Mouse (Mus musculus) cerebellum, adult 2 months (tissue): ENCODE data around the gene Sfxn1. TPM values are rescaled to one million over a fixed set of nuclear protein-coding genes. Genes with fewer than 3 reads are reported as not detected.

ENCODE experiments used
- DNase-seq, 2 experiments: peaks; one replicate each; pipeline ENCODE4 v3.0.0; 2021
- H3K27ac ChIP-seq: fragments of 200-500 bp; 2 replicates; pipeline ENCODE4 v1.5.1; 2012; ENCODE audit warnings: low read length, control low read depth, inconsistent platforms; ENCODE audit not compliant: insufficient read depth
- H3K27me3 ChIP-seq: fragments of 200-500 bp; 2 replicates; pipeline ENCODE4 v1.6.1; 2012; ENCODE audit warnings: inconsistent platforms, mild to moderate bottlenecking, low read length, moderate library complexity; ENCODE audit not compliant: control insufficient read depth, insufficient read depth
- H3K4me1 ChIP-seq: fragments of 200-500 bp; 2 replicates; pipeline ENCODE4 v1.6.1; 2011; ENCODE audit warnings: low read length; ENCODE audit not compliant: control insufficient read depth, insufficient read depth
- H3K4me3 ChIP-seq: fragments of 200-500 bp; replicated peaks from 2 replicates; pipeline ENCODE3; 2011; ENCODE audit warnings: mild to moderate bottlenecking, low read depth, low read length, control low read depth; ENCODE audit not compliant: insufficient read depth
- CTCF ChIP-seq: fragments of 200-500 bp; IDR thresholded peaks from 2 replicates; pipeline ENCODE4 v1.5.1; 2011; ENCODE audit warnings: low read depth, mild to moderate bottlenecking, control low read depth, low read length, moderate library complexity, borderline replicate concordance; ENCODE audit not compliant: insufficient read depth
- POLR2A ChIP-seq: fragments of 200-500 bp; IDR thresholded peaks from 2 replicates; pipeline ENCODE4 v1.6.1; 2011; ENCODE audit warnings: low read length, control low read depth, borderline replicate concordance; ENCODE audit not compliant: insufficient read depth
- WGBS: fragments of 180-500 bp; shearing (Covaris S2); methylation state at CpG from one replicate; pipeline ENCODE4 v1.1.7; 2018; 5-methylcytosine and 5-hydroxymethylcytosine counted together
- polyA plus RNA-seq: library from polyadenylated mRNA; depleted of rRNA; stranded (reverse); fragments of >200 nt; gene quantifications from 2 replicates; pipeline ENCODE4 v1.2.3, GENCODE M21; 2012; rRNA removed

Sfxn1 gene
- polyA plus RNA-seq, 1 experiment, result 32.2 TPM

- TF ChIP-seq POLR2A, result no peak
- no peak for TF ChIP-seq CTCF
- H3K4me3 ChIP-seq, result no peak overlapping the region
- DNase-seq, result no peak
- no peak overlapping the region for H3K27ac ChIP-seq
- H3K27me3 ChIP-seq, result no peaks in the 10 kb centered on the region
- H3K4me1 ChIP-seq, result peaks cover 13% of the 10 kb centered on the region
- WGBS, result 92% methylated on average over 1 of the region's 1 CpGs
Observed at GRCm38 (mm10) chr13:54147328-54147727, 75.7 kb downstream of the Sfxn1 start.

DNA sequence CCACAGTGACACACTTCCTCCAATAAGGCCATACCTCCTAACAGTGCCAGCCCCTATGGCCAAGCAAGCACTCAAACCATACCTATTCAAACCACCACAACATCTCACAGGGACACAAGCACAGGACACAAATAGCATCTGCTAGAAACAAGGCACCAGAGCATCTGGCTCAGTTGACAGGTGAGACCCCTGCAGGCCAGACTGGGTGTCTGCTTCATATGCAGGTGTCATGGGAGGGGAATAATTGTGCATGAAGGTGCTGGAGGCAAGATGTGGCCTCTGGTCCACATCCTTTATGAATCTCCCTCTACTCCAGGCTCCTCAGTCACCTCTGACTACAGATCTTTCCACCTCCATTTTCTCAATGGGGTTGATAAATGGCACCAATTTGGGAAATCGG lies 80.8 kb downstream of the Sfxn1 start:
- no peak for TF ChIP-seq CTCF
- no peak for TF ChIP-seq POLR2A
- 92% methylated on average over 1 of the region's 1 CpGs for WGBS
- H3K4me3 ChIP-seq, result no peak overlapping the region

DNA sequence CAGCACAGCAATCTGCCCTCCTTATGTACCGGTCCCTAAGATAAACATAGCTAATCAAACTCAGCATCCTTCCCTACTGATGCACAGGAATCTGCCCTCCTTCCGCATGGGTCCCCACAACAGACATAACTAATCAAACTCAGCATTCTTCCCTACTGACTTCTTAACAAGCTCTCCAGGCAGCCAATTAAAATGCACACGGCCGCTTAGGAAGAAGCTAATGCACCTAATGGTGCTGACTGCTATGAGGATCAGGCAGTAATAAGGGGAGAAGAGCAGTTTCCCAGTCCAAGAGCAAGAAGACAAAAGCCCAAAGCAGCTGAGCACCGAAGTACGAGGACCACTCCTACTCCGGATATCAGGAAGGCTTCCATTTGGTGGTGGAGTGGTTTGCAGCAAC lies 81.2 kb downstream of the Sfxn1 start:
- no peaks in the 10 kb centered on the region for H3K27me3 ChIP-seq
- DNase-seq, result no peak
- 70% methylated on average over 7 of the region's 7 CpGs for WGBS
- H3K27ac ChIP-seq, result no peak overlapping the region
- TF ChIP-seq POLR2A, result no peak
- TF ChIP-seq CTCF, result no peak
- no peak overlapping the region for H3K4me3 ChIP-seq
- peaks cover 13% of the 10 kb centered on the region for H3K4me1 ChIP-seq

More for the DNA sequence above, 80.8 kb downstream of the Sfxn1 start:
- no peak for DNase-seq
- Histone ChIP-seq H3K27ac (no peak overlapping the region), H3K4me1 (peaks cover 13% of the 10 kb centered on the region), H3K27me3 (no peaks in the 10 kb centered on the region)

DNA sequence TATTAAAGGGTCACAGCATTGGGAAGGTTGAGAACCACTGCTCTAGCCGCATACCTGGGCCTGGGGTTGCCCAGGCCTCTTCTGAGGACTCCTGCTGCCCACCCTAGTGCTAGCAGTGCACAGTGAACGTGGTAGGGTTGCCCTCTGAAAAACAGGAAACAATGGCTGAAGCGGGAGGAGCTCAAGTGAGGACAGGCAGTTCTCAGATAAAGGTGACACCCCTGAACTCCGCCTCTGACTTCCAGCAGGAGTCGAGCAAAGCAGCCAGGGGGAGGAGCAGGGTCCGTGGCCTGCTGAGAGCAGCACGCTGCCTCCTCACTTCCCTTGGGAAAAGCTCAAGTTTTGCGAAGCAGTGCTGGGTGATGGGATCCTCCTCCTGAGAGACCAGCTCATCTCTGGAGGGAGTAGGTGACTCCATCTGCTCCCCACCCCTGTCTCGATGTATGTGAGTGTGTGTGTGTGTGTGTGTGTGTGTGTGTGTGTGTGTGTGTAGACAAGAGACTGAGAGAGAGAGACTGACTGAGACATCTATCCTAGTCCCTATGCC lies 82.1 kb downstream of the Sfxn1 start:
- H3K4me3 ChIP-seq, result no peak overlapping the region
- 61% methylated on average over 9 of the region's 9 CpGs for WGBS
- no peak overlapping the region for H3K27ac ChIP-seq
- no peak for TF ChIP-seq POLR2A
- no peak for TF ChIP-seq CTCF
- peaks cover 13% of the 10 kb centered on the region for H3K4me1 ChIP-seq
- H3K27me3 ChIP-seq, result no peaks in the 10 kb centered on the region
- no peak for DNase-seq

GRCm38 (mm10) chr13:54155822-54156221 lies 84.2 kb downstream of the Sfxn1 start:
- DNase-seq, result no peak
- 81% methylated on average over 2 of the region's 2 CpGs for WGBS
- H3K4me1 ChIP-seq, result 0 out of 2 replicates have a peak, but pooled peaks cover 5% of the 10 kb centered on the region
- H3K27ac ChIP-seq, result no peak overlapping the region
- no peak for TF ChIP-seq POLR2A
- no peak for TF ChIP-seq CTCF
- H3K27me3 ChIP-seq, result no peaks in the 10 kb centered on the region
- H3K4me3 ChIP-seq, result no peak overlapping the region

Other genes starting within 250 kb of the Sfxn1 start
- 0.33 and 0.57 TPM in 2 replicates for gene Drd1, start 16.2 kb upstream of the Sfxn1 start, polyA plus RNA-seq
- gene Hrh2, start 120.3 kb downstream of the Sfxn1 start, polyA plus RNA-seq, result 5.3 and 6.5 TPM in 2 replicates